Mouse (Mus musculus) liver, embryonic 15.5 days (tissue): Measurements from ENCODE around the gene Miga2. TPM values are rescaled to one million over a fixed set of nuclear protein-coding genes. Genes with fewer than 3 reads are reported as not detected.

Experiments used
- ATAC-seq: fragments of 200-750 bp; cut with Nextera tagmentation; 2 replicates; pipeline ENCODE4 v1.8.0; 2017; ENCODE audit warnings: moderate number of reproducible peaks, mild to moderate bottlenecking, moderate library complexity; ENCODE audit not compliant: insufficient read depth
- H3K27ac ChIP-seq: fragments of 300-500 bp; sonication (generic); replicated peaks from 2 replicates; pipeline ENCODE4 v1.5.1; 2015; ENCODE audit warnings: mild to moderate bottlenecking, inconsistent platforms
- H3K27me3 ChIP-seq: fragments of 300-500 bp; sonication (generic); 2 replicates; pipeline ENCODE4 v1.6.1; 2015; ENCODE audit warnings: mild to moderate bottlenecking, inconsistent platforms
- H3K36me3 ChIP-seq: fragments of 300-500 bp; sonication (generic); replicated peaks from 2 replicates; pipeline ENCODE4 v1.6.1; 2015; ENCODE audit warnings: moderate library complexity, mild to moderate bottlenecking, inconsistent platforms
- H3K4me1 ChIP-seq: fragments of 300-500 bp; sonication (generic); replicated peaks from 2 replicates; pipeline ENCODE4 v1.6.1; 2015; ENCODE audit warnings: inconsistent platforms
- H3K4me2 ChIP-seq: fragments of 300-500 bp; sonication (generic); 2 replicates; pipeline ENCODE4 v1.6.1; 2015; ENCODE audit warnings: moderate library complexity, mild to moderate bottlenecking, inconsistent platforms
- H3K4me3 ChIP-seq: fragments of 300-500 bp; sonication (generic); replicated peaks from 2 replicates; pipeline ENCODE4 v1.5.1; 2015; ENCODE audit warnings: mild to moderate bottlenecking, inconsistent platforms
- H3K9ac ChIP-seq: fragments of 300-500 bp; sonication (generic); 2 replicates; pipeline ENCODE4 v1.6.1; 2015; ENCODE audit warnings: moderate library complexity, mild to moderate bottlenecking, inconsistent platforms
- H3K9me3 ChIP-seq: fragments of 300-500 bp; sonication (generic); replicated peaks from 2 replicates; pipeline ENCODE4 v1.6.1; 2016; ENCODE audit warnings: inconsistent platforms
- WGBS: fragments of 180-500 bp; shearing (Covaris S2); methylation state at CpG from one replicate; pipeline ENCODE4 v1.1.7; 2015; ENCODE audit warnings: mixed read lengths; ENCODE audit not compliant: insufficient replicate concordance; 5-methylcytosine and 5-hydroxymethylcytosine counted together
- polyA plus RNA-seq: library from polyadenylated mRNA; unstranded; fragments of >200 nt; fragmentation: Nextera tagmentation; extraction: Ambion mirVana; gene quantifications from 2 replicates; pipeline ENCODE4 v1.2.1, GENCODE M21; 2015

Gene Miga2
- polyA plus RNA-seq, 1 experiment from 2014 or later: 7.5 TPM

GRCm38 (mm10) chr2:30358533-30359531, 5.2 kb upstream of the Miga2 start, which contains the start of gene Sh3glb2:
Gene Sh3glb2 (minus strand): TSS chr2:30359337.
- peak within 1 kb of the TSS; percentile 98 for H3K4me2 ChIP-seq
- WGBS: 2% methylated on average over 73 of the region's 73 CpGs
- no peaks in the 10 kb centered on the region for H3K27me3 ChIP-seq
- H3K4me1 ChIP-seq: peaks cover 42% of the 10 kb centered on the region
- peak within 1 kb of the TSS; percentile 73 for H3K9ac ChIP-seq
- no peaks in the 10 kb centered on the region for H3K9me3 ChIP-seq
- peak within 1 kb of the TSS; percentile 82 for H3K4me3 ChIP-seq
- H3K36me3 ChIP-seq: 0 out of 2 replicates have a peak, but pooled peaks cover 2% of the 10 kb centered on the region
- peak; percentile 62 for ATAC-seq
- H3K27ac ChIP-seq: peak within 1 kb of the TSS; percentile 53

- H3K4me3 ChIP-seq: no peak overlapping the region
- peaks cover 56% of the 10 kb centered on the region for H3K4me1 ChIP-seq
- no peaks in the 10 kb centered on the region for H3K27me3 ChIP-seq
- H3K9ac ChIP-seq: no peak overlapping the region
- H3K36me3 ChIP-seq: no peaks in the 10 kb centered on the region
- H3K4me2 ChIP-seq: no peak overlapping the region
- ATAC-seq: no peak
- H3K27ac ChIP-seq: no peak overlapping the region
- H3K9me3 ChIP-seq: no peaks in the 10 kb centered on the region
- 74% methylated on average over 10 of the region's 10 CpGs for WGBS
Observed at GRCm38 (mm10) chr2:30360626-30361025, 3.4 kb upstream of the Miga2 start.

GRCm38 (mm10) chr2:30362865-30363264, 1.2 kb upstream of the Miga2 start:
- WGBS: 72% methylated on average over 5 of the region's 5 CpGs

GRCm38 (mm10) chr2:30365281-30366069, 1.4 kb downstream of the Miga2 start:
- 72% methylated on average over 2 of the region's 2 CpGs for WGBS
- Histone ChIP-seq H3K4me1 (peaks cover 22% of the 10 kb centered on the region), H3K4me3 (peak overlapping the region; percentile 83), H3K36me3 (peaks cover 30% of the 10 kb centered on the region), H3K27ac (peak overlapping the region; percentile 65; the same call in 1 of the 2 replicates), H3K27me3 (no peaks in the 10 kb centered on the region), H3K9me3 (no peaks in the 10 kb centered on the region), H3K4me2 (peak overlapping the region; percentile 93), H3K9ac (0 out of 2 replicates have a peak overlapping the region, but pooled peaks have one; percentile 81)
- ATAC-seq: no peak

More at GRCm38 (mm10) chr2:30362865-30363264, 1.2 kb upstream of the Miga2 start:
- H3K9ac ChIP-seq: no peak overlapping the region
- H3K36me3 ChIP-seq: peaks cover 4% of the 10 kb centered on the region
- H3K4me2 ChIP-seq: no peak overlapping the region
- no peak for ATAC-seq
- H3K9me3 ChIP-seq: no peaks in the 10 kb centered on the region
- H3K27me3 ChIP-seq: no peaks in the 10 kb centered on the region
- H3K4me3 ChIP-seq: no peak overlapping the region
- no peak overlapping the region for H3K27ac ChIP-seq
- H3K4me1 ChIP-seq: peaks cover 38% of the 10 kb centered on the region

- Histone ChIP-seq H3K4me1 (peaks cover 22% of the 10 kb centered on the region), H3K4me3 (no peak overlapping the region), H3K9ac (no peak overlapping the region), H3K27me3 (no peaks in the 10 kb centered on the region), H3K4me2 (no peak overlapping the region), H3K27ac (no peak overlapping the region), H3K9me3 (no peaks in the 10 kb centered on the region), H3K36me3 (peaks cover 37% of the 10 kb centered on the region)
- WGBS: 57% methylated on average over 5 of the region's 5 CpGs
- ATAC-seq: no peak
Observed at GRCm38 (mm10) chr2:30366203-30366602, 2.2 kb downstream of the Miga2 start.

- no peak for ATAC-seq
- no peaks in the 10 kb centered on the region for H3K27me3 ChIP-seq
- no peak overlapping the region for H3K9ac ChIP-seq
- 91% methylated on average over 8 of the region's 8 CpGs for WGBS
- H3K9me3 ChIP-seq: no peaks in the 10 kb centered on the region
- peaks cover 62% of the 10 kb centered on the region for H3K36me3 ChIP-seq
- no peak overlapping the region for H3K4me2 ChIP-seq
- H3K27ac ChIP-seq: no peak overlapping the region
- no peaks in the 10 kb centered on the region for H3K4me1 ChIP-seq
- no peak overlapping the region for H3K4me3 ChIP-seq
Observed at GRCm38 (mm10) chr2:30371544-30371943, 7.5 kb downstream of the Miga2 start.

GRCm38 (mm10) chr2:30372726-30373125, 8.7 kb downstream of the Miga2 start:
- Histone ChIP-seq H3K4me3 (no peak overlapping the region), H3K9me3 (no peaks in the 10 kb centered on the region), H3K4me2 (no peak overlapping the region), H3K9ac (no peak overlapping the region), H3K36me3 (peaks cover 70% of the 10 kb centered on the region), H3K27ac (no peak overlapping the region), H3K4me1 (no peaks in the 10 kb centered on the region), H3K27me3 (no peaks in the 10 kb centered on the region)
- 84% methylated on average over 5 of the region's 5 CpGs for WGBS
- no peak for ATAC-seq

GRCm38 (mm10) chr2:30375893-30376292, 11.9 kb downstream of the Miga2 start:
- no peak for ATAC-seq
- Histone ChIP-seq H3K36me3 (peaks cover 58% of the 10 kb centered on the region), H3K4me2 (no peak overlapping the region), H3K4me3 (no peak overlapping the region), H3K9ac (no peak overlapping the region), H3K27me3 (no peaks in the 10 kb centered on the region), H3K27ac (no peak overlapping the region), H3K4me1 (peaks cover 25% of the 10 kb centered on the region), H3K9me3 (no peaks in the 10 kb centered on the region)
- 81% methylated on average over 10 of the region's 10 CpGs for WGBS

GRCm38 (mm10) chr2:30377721-30378120, 13.7 kb downstream of the Miga2 start:
- Histone ChIP-seq H3K4me3 (no peak overlapping the region), H3K36me3 (peaks cover 52% of the 10 kb centered on the region), H3K4me2 (no peak overlapping the region), H3K4me1 (peaks cover 42% of the 10 kb centered on the region), H3K27me3 (no peaks in the 10 kb centered on the region), H3K27ac (no peak overlapping the region), H3K9ac (no peak overlapping the region), H3K9me3 (no peaks in the 10 kb centered on the region)
- 81% methylated on average over 5 of the region's 5 CpGs for WGBS
- no peak for ATAC-seq

GRCm38 (mm10) chr2:30379307-30379706, 15.3 kb downstream of the Miga2 start:
- Histone ChIP-seq H3K27me3 (no peaks in the 10 kb centered on the region), H3K27ac (peak overlapping the region; percentile 21), H3K9me3 (no peaks in the 10 kb centered on the region), H3K36me3 (peaks cover 59% of the 10 kb centered on the region), H3K9ac (no peak overlapping the region), H3K4me3 (no peak overlapping the region), H3K4me2 (no peak overlapping the region; the same call in 1 of the 2 replicates), H3K4me1 (peaks cover 53% of the 10 kb centered on the region)
- ATAC-seq: no peak
- 64% methylated on average over 7 of the region's 7 CpGs for WGBS
